Mouse (Mus musculus): ENCODE data around the gene Duox2.
A peak's percentile ranks its signal among the peaks of the same experiment; 100 is the strongest.

The Duox2 gene

DNA sequence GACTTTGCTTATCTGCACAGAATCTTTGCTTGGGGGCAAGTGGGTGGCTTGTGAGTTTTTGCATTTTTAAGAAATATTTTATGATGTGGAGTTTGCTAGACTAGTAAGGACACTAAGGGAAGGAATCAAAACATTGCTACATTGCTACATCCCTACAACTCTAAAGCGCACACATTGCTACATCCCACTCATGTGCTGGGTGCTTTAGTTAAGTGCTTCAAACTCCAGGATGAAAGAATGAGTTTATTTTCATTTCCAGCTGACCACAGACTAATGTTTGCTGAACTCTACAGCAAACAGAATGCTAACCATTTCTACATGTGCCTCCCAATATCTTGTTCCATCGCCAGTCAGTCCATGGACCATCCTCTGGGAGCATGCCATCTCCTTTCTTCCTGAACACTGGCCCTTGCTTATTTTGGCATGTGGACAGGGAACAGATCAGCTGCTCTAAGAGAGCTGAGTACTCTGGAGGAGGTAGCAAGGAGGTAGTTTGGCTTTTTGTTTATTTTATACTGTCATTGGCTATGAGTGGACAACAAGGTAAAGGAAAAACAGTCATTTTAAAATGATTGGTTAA is 60.3 kb downstream of the Duox2 start:
- no peak for DNase-seq (ENCODE audit: low read depth, low spot score)

GRCm38 (mm10) chr2:122236321-122236720 is 61.9 kb downstream of the Duox2 start:
- DNase-seq (ENCODE audit: low read depth, low spot score): no peak

- no peak for DNase-seq (ENCODE audit: low read depth, low spot score)
Observed at GRCm38 (mm10) chr2:122235425-122235824, 62.8 kb downstream of the Duox2 start.

DNA sequence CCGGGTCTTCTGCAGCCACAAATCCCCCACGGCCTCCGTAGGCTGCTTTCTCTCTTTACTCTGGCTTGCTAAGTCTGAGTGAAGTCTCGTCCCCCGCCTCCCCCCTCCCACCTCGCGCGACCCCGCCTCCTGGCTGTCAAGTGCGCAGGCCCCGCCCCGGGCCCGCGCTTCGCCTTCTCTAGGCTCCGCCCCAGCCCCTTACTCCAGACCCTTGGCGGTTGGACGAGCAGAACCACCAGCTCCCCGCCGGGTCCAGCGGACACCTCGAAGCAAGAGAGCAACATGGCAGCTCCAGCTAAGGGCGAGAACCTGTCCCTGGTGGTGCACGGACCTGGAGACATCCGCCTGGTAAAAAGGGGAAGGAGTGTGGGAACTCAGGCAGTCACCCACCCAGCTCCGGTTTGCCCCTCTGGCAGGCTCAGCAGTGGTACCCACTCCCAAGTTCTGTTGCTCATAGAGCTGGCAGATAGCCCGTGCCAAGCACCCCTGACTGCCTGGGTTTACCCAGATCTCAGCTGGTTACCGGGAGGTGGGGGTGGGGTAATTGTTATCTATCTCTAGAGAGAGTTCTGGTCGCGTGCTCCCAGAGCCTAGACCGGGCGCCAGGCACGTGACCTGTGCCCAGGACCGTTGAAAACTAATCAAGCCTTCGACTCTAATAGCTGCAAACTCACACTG is 63.5 kb downstream of the Duox2 start, which contains the start of gene Sord:
TSS of gene Sord (plus strand) at position 139 of the 678 bp plus-strand sequence.
- DNase-seq (ENCODE audit: low read depth, low spot score): peak; percentile 94

- DNase-seq (ENCODE audit: low read depth, low spot score): peak; percentile 62
Observed at GRCm38 (mm10) chr2:122233759-122234557, 64.3 kb downstream of the Duox2 start.

DNA sequence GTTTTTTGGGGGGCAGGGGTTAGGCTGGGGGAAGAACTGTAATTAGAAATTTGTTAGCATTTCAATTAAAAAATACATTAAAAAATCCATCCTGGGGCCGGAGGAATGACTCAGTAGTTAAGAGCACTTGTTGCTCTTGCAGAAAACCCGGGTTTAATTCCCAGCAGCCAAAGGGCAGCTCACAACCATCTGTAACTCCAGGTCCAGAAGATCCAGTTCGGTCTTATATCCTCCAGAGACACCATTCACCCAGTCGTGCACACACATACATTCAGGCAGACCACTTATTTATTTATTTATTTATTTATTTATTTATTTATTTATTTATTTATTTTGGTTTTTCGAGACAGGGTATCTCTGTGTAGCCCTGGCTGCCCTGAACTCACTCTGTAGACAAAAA is 64.9 kb downstream of the Duox2 start:
- no peak for DNase-seq (ENCODE audit: low read depth, low spot score)

DNA sequence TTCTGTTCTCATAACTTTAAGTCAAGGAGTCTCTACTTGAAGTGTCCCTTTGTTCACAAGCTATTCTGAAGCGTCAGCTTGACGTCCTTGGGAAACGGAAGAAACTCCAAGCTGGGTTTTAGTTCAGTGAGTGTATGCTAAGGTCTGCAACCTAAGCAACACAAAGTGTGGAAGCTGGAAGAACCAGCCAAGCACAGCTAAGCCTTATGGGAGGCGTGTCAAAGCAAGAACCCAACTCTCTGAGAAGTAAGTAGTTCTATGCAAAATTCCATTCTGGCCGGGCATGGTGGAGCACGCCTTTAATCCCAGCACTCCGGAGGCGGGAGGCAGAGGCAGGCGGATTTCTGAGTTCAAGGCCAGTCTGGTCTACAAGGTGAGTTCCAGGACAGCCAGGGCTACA is 66.6 kb downstream of the Duox2 start:
- DNase-seq (ENCODE audit: low read depth, low spot score): peak; percentile 62

- DNase-seq (ENCODE audit: low read depth, low spot score): no peak
Observed at GRCm38 (mm10) chr2:122230395-122230794, 67.9 kb downstream of the Duox2 start.

Measured in ZHBTc4 (cell line).